Mouse (Mus musculus): ENCODE results near the gene Foxo3. TPM values are rescaled to one million over a fixed set of nuclear protein-coding genes. Genes with fewer than 3 reads are reported as not detected.

The Foxo3 gene
- polyA plus RNA-seq, 1 experiment from 2014 or later: 30.8 TPM

DNA sequence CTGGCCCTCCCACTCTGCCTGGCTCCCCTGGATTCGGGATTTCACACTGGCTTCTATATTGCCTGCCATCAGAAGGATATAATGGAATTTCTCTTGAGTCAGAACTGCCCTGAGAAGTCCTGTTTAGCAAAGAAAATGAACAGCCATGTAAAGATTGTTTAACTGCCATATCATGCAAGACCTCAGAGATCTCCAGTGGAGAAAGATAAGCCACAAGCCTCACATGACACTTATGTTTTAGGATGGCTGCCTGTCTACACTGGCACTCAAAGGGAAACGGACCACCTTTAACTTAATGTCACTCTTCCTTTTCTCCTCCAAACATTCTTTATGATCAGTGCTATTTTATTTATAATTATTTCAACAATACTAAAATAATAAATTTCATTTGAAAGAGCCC lies 26.6 kb downstream of the Foxo3 start:
- no peak overlapping the region for H3K4me3 ChIP-seq (ENCODE audit: inconsistent target)
- H3K79me2 ChIP-seq (ENCODE audit: inconsistent target): peaks cover 100% of the 10 kb centered on the region
- no peak overlapping the region for H3K27ac ChIP-seq
- WGBS (ENCODE audit: missing documents): 86% methylated on average over 2 of the region's 2 CpGs
- peaks cover 8% of the 10 kb centered on the region; the same call in 1 of the 2 replicates for H3K36me3 ChIP-seq (ENCODE audit: inconsistent target)

DNA sequence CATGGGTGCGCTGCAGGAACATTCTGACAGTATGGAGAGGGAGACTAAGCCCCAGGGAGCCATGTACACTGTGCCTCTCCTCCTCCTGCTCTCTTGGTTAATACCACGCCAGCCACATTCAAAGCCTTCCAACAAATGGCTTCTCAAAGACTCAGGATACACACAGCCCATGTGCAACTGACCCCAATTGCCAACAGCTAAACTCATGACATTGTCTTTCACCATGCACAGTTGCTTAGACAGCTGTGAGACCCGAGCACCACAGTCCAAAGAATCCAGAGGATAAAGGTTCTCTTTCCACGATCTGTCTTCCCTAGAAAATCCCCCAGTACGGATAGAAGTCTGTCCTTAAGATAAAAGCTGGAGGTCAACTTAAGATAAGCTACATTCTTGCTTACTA lies 27.9 kb downstream of the Foxo3 start:
- Histone ChIP-seq H3K4me3 (ENCODE audit: inconsistent target) (no peak overlapping the region), H3K79me2 (ENCODE audit: inconsistent target) (peaks cover 100% of the 10 kb centered on the region), H3K36me3 (ENCODE audit: inconsistent target) (no peaks in the 10 kb centered on the region), H3K27ac (no peak overlapping the region)
- WGBS (ENCODE audit: missing documents): 93% methylated on average over 5 of the region's 5 CpGs

DNA sequence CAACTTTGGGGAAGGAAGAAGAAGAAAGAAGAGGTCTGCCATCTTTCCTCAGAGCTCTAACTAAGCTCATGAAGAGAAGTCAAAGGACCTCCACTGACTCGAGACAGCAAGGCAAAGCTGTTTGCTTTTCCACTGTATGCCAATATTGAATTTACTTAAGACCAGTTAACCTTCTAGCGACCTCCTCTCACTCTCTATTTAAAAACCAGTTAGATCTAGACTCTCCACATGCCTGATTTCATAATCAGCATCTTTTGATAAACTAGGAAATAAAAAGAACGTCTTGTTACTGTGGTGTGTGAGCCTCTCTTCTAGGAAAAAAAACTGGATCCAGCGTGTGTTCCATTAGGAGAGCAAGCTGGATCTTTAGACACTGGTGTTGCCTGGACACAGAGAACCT lies 28.4 kb downstream of the Foxo3 start:
- no peak overlapping the region for H3K4me3 ChIP-seq (ENCODE audit: inconsistent target)
- peaks cover 100% of the 10 kb centered on the region for H3K79me2 ChIP-seq (ENCODE audit: inconsistent target)
- H3K36me3 ChIP-seq (ENCODE audit: inconsistent target): no peaks in the 10 kb centered on the region
- WGBS (ENCODE audit: missing documents): 64% methylated on average over 4 of the region's 4 CpGs
- no peak overlapping the region for H3K27ac ChIP-seq

DNA sequence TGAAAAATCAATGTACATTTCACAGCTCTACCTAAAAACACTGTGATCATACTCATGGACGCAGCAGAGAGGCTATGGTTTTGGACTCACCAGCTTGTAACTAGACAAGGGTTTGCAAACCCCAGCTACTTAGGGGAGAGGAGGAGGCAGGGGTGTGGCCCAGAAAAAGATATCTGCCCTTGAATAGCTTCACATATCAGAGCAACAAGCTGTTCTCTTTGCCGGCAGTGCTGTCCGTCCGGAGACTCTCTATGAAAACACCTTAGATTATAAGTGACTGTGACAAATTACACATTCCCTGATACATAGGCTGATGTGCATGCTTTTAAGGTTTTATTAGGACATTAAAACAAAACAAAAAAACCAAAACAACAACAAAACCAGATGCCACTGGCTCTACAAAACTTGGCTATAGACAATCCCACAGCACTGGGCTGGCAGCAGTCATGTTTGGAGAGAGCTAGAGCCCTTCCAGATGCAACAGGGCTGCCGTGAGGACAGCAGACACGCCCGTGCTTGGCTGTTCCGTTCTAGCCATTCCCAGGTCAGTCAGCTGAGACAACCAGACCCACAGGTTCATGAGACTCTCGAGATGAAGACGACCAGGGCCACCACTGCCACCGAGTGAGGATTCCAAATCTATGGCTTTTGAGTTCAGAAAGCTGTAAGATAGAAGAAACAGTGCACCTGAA lies 29.3 kb downstream of the Foxo3 start:
- Histone ChIP-seq H3K27ac (no peak overlapping the region), H3K36me3 (ENCODE audit: inconsistent target) (no peaks in the 10 kb centered on the region), H3K4me3 (ENCODE audit: inconsistent target) (no peak overlapping the region), H3K79me2 (ENCODE audit: inconsistent target) (peaks cover 100% of the 10 kb centered on the region)
- WGBS (ENCODE audit: missing documents): 96% methylated on average over 11 of the region's 11 CpGs

DNA sequence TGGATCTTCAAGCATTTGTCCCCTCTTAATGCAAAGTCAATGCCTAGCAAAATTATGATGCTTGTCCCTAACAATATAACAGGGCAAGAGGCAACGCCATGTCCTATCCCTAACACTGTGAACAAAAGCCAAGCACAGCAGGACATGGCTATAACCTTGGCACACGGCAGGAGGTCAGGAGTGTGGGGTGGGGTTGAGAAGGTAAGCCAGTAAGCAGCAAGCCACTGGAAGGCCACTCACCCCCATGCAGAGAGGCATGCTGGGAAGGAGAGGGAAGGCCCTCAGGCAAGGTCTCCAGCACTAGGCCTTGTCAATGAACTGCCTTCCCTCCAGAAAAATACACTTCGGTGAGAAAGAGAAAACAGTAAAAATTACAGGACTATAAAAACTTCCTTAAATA lies 30.1 kb downstream of the Foxo3 start:
- peaks cover 100% of the 10 kb centered on the region for H3K79me2 ChIP-seq (ENCODE audit: inconsistent target)
- H3K36me3 ChIP-seq (ENCODE audit: inconsistent target): no peaks in the 10 kb centered on the region
- no peak overlapping the region for H3K27ac ChIP-seq
- WGBS (ENCODE audit: missing documents): 92% methylated on average over 3 of the region's 3 CpGs
- no peak overlapping the region for H3K4me3 ChIP-seq (ENCODE audit: inconsistent target)

DNA sequence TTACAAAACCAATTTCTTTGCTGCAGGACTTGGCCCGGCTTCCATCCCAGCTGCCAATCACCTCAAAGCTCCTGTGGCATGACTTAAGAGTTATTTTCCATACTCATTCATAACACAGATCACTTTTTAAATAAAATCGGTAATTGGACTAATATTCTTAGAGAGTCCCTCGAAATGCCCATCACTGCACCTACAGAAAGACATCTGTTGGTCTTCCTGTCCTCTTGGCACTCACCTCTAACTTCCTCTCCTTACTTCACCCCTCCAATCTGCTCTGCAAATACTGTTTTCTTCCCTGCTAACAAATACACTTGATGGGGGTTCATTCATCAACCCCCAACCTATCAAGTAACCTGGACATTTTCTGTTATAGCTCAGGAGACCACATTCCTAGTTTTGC lies 30.9 kb downstream of the Foxo3 start:
- 89% methylated on average over 3 of the region's 3 CpGs for WGBS (ENCODE audit: missing documents)
- H3K79me2 ChIP-seq (ENCODE audit: inconsistent target): peaks cover 100% of the 10 kb centered on the region
- H3K36me3 ChIP-seq (ENCODE audit: inconsistent target): no peaks in the 10 kb centered on the region
- H3K4me3 ChIP-seq (ENCODE audit: inconsistent target): no peak overlapping the region
- H3K27ac ChIP-seq: peak overlapping the region; percentile 60

DNA sequence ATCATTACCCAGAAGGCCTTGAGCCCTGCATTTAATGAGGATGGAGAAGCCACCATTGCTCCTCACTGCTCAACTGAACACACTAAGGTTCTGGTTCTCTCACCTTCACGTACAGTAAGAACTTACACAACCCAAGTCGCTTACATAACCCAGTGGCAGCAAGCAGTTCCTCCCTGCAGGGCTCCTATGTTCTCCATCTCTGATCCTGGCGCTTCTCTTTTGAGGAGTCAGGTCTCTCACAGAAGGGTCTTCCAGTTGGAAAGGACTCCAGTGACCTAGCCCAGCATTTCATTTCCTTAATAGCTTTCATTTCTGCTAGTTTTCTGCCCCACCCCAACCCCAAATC lies 31.3 kb downstream of the Foxo3 start:
- 39% methylated on average over 3 of the region's 3 CpGs for WGBS (ENCODE audit: missing documents)
- Histone ChIP-seq H3K36me3 (ENCODE audit: inconsistent target) (no peaks in the 10 kb centered on the region), H3K79me2 (ENCODE audit: inconsistent target) (peaks cover 100% of the 10 kb centered on the region), H3K27ac (peak overlapping the region; percentile 60), H3K4me3 (ENCODE audit: inconsistent target) (no peak overlapping the region)

DNA sequence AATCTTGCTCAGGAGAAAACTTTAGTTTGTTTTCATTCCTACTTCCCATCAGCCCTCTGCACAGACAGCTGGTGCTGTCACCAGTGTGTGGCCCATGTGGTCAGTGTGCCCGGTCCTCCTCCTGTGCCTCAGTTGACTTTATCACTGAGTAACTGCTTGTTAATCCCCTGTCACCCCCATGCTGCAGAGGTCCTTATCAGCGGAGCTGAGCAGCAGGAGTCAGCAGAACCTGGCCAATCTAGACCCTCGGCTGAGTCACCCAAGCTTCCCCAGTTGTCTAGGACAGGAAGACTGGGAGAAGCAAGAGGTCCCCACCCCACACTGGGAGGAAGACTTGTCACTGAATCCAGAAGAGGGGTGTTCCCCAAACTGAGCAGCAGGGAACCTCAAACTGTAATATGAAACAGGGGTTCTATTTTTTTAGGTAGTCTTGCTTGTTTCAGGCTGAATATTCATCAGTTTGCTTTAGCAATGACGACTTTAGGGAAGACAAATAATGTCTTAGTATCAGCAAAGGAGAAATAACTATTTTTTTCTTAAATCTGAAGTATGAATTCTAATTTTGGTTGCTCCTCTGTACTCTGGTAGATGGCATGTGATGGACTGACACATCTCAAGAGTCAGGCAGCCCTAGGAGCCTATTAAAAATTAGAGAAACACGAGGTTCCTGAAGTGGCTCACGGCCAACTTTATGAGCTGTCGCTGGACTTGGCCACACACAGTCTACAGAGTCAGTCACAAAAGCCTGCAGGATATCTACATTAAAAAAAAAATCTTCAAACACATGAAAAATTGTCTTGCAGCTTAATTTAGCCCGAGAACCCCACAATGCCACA lies 31.9 kb downstream of the Foxo3 start:
- peak overlapping the region; percentile 60 for H3K27ac ChIP-seq
- no peak overlapping the region for H3K4me3 ChIP-seq (ENCODE audit: inconsistent target)
- no peaks in the 10 kb centered on the region for H3K36me3 ChIP-seq (ENCODE audit: inconsistent target)
- H3K79me2 ChIP-seq (ENCODE audit: inconsistent target): peaks cover 100% of the 10 kb centered on the region
- 16% methylated on average over 8 of the region's 8 CpGs for WGBS (ENCODE audit: missing documents)

DNA sequence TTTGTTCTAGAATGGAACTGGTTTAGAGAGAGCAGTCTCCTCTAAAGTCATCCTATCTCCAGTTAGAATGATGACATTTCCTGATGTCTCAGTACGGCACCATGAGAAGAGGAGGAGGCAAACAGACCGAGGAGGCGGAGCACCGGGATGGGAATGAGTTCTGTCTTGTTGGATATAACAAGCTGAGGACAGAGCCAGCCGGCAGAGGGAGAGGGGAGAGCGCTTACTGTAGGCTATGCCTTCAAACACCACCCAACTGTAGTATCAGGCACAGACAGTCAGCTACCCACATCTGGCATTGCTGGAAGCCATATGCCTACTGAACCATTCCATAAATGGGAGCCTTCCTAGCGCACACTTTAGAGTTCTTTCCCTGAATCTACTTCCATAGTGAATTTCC lies 32.6 kb downstream of the Foxo3 start:
- peak overlapping the region; percentile 60 for H3K27ac ChIP-seq
- 92% methylated on average over 7 of the region's 7 CpGs for WGBS (ENCODE audit: missing documents)
- H3K4me3 ChIP-seq (ENCODE audit: inconsistent target): no peak overlapping the region

DNA sequence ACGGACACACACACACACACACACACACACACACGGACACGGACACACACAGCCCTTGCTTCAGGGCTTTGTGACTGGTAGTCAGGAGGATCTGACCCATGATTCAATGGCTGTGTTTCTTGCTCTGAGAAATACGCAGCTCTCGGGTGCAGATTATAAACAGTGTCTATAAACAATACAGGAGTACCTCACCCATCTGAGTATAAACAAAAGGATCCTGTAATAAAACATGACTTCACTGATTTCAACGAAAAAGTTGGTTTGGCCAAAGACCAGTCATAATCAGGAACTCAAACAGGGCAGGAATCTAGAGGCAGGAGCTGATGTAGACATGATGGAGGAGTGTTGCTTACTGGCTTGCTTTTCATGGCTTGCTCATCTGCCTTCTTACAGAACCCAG lies 34.1 kb downstream of the Foxo3 start:
- 83% methylated on average over 3 of the region's 6 CpGs for WGBS (ENCODE audit: missing documents)
- Histone ChIP-seq H3K36me3 (ENCODE audit: inconsistent target) (no peaks in the 10 kb centered on the region), H3K27ac (no peak overlapping the region), H3K4me3 (ENCODE audit: inconsistent target) (no peak overlapping the region), H3K79me2 (ENCODE audit: inconsistent target) (peaks cover 100% of the 10 kb centered on the region)

More for the DNA sequence above, 32.6 kb downstream of the Foxo3 start:
- Histone ChIP-seq H3K79me2 (ENCODE audit: inconsistent target) (peaks cover 100% of the 10 kb centered on the region), H3K36me3 (ENCODE audit: inconsistent target) (no peaks in the 10 kb centered on the region)

DNA sequence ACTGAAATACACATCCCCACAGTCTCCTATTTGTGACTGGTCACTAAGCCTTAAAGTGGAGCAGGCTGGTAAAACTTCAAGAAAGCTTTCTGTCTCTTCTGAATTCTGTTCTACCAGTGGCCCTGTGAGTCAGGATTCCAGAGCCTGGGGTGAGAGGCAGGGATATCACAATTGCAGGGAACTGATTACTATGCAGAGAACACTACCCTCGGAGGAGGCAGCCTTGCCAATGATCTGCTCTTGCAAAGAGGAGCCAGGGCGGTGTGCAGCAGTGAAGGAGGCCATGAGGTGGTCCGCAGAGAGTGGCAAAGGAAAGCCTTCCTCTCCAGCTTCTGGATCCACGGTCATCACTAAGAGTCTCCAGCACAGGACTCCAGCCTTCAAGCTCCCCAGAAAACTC lies 34.8 kb downstream of the Foxo3 start:
- H3K27ac ChIP-seq: no peak overlapping the region
- H3K4me3 ChIP-seq (ENCODE audit: inconsistent target): no peak overlapping the region
- H3K79me2 ChIP-seq (ENCODE audit: inconsistent target): peaks cover 100% of the 10 kb centered on the region
- 95% methylated on average over 4 of the region's 4 CpGs for WGBS (ENCODE audit: missing documents)
- H3K36me3 ChIP-seq (ENCODE audit: inconsistent target): no peaks in the 10 kb centered on the region

DNA sequence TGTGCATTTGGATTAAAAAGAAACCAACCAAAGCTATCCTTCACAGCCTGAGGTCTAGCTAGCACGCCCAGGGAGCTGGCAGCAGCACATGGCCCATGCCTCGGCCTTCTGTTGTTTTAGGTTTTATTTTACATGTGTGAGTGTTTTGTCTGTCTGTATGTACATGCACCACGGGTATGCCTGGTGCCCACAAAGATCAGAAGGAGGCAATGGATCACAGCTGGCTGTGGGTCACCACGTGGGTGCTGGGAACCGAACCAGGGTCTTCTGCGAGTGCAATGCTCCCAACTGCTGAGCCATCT lies 36.8 kb downstream of the Foxo3 start:
- Histone ChIP-seq H3K27ac (no peak overlapping the region), H3K4me3 (ENCODE audit: inconsistent target) (no peak overlapping the region), H3K79me2 (ENCODE audit: inconsistent target) (peaks cover 100% of the 10 kb centered on the region), H3K36me3 (ENCODE audit: inconsistent target) (no peaks in the 10 kb centered on the region)
- 100% methylated on average over 6 of the region's 6 CpGs for WGBS (ENCODE audit: missing documents)

DNA sequence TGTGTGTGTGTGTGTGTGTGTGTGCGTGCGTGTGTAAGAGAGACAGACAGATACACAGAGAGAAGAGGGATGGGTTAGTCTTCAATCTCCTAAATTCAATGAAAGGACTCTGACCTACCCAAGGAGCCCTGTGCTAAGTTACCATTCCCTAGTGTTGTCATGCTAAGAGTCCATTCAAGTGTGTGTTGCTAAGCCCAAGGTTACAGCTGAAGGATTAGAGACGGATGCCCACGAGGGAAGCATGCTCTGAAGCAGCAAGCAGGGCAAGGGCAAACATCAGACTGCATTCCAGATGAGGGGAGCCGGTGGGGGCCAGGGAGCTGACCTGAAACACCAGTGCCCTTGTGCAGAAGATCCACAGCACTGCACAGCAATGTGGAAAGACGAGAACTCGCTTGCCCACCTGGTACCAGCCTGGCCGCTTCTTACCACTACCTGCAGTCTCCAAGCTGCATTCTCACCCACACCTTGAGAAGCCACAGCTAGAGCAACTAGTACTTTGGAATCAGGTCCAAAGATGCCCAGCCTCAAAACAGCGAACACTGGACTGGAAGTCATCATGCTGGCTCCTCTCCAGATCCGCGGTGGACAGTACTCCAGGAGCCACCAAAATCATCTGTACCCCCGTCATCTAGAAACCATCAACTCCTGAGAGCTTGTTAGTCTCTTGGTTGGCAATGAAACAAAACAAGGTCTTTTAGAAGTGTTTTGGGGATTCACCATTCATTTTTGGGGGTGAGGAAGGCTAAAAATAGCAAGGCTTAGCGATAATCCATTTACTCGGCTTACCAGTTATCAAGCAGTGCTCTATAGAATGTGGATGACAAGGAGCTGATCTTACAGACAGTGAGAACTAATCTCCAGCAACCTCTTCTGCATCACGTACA lies 37.4 kb downstream of the Foxo3 start:
- Histone ChIP-seq H3K27ac (no peak overlapping the region), H3K36me3 (ENCODE audit: inconsistent target) (no peaks in the 10 kb centered on the region), H3K4me3 (ENCODE audit: inconsistent target) (no peak overlapping the region), H3K79me2 (ENCODE audit: inconsistent target) (peaks cover 100% of the 10 kb centered on the region)
- WGBS (ENCODE audit: missing documents): 92% methylated on average over 14 of the region's 15 CpGs

DNA sequence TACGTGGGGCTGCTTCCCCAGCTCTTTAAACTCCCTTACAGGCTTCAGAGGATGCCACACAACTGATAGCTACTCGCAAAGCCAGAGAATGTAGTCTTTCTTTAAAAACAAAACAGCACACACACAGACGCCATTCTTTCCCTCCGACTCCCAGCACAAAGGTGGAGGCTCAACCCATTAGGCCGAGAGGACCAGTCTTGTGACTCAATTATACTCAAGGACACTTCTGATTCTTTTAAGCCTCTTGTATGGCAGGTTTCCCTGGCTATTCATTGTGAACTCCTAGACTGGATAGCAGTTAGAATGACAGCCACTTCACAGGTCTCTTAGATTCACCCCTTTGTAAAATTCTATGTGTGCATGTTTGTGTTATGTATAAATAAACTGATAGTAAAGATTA lies 38.3 kb downstream of the Foxo3 start:
- WGBS (ENCODE audit: missing documents): 94% methylated on average over 5 of the region's 5 CpGs
- peaks cover 100% of the 10 kb centered on the region for H3K79me2 ChIP-seq (ENCODE audit: inconsistent target)
- no peaks in the 10 kb centered on the region for H3K36me3 ChIP-seq (ENCODE audit: inconsistent target)
- H3K4me3 ChIP-seq (ENCODE audit: inconsistent target): no peak overlapping the region
- no peak overlapping the region for H3K27ac ChIP-seq

DNA sequence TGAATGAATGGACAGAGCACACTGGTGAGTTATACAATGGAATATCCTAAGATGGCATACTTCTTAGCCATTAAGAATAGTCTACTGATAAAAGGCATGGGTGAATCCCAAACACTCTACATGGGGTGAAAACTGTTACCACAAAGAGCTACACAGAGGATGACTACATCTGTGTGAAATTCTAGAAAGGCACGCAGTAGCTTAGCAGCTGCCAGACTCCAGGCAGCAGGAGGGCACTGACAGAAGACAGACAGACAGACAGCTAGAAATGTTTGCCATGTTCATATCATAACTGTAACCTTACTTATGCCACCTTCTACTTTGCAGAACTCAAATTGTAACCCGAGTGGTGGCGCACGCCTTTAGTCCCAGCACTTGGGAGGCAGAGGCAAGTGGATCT lies 39.0 kb downstream of the Foxo3 start:
- 100% methylated on average over 4 of the region's 4 CpGs for WGBS (ENCODE audit: missing documents)
- Histone ChIP-seq H3K27ac (no peak overlapping the region), H3K79me2 (ENCODE audit: inconsistent target) (peaks cover 100% of the 10 kb centered on the region), H3K4me3 (ENCODE audit: inconsistent target) (no peak overlapping the region), H3K36me3 (ENCODE audit: inconsistent target) (no peaks in the 10 kb centered on the region)

Data from macrophage (primary cell).